Comparison of ENCODE assay signal across 14 mouse cellular contexts in the genomic region with DNA sequence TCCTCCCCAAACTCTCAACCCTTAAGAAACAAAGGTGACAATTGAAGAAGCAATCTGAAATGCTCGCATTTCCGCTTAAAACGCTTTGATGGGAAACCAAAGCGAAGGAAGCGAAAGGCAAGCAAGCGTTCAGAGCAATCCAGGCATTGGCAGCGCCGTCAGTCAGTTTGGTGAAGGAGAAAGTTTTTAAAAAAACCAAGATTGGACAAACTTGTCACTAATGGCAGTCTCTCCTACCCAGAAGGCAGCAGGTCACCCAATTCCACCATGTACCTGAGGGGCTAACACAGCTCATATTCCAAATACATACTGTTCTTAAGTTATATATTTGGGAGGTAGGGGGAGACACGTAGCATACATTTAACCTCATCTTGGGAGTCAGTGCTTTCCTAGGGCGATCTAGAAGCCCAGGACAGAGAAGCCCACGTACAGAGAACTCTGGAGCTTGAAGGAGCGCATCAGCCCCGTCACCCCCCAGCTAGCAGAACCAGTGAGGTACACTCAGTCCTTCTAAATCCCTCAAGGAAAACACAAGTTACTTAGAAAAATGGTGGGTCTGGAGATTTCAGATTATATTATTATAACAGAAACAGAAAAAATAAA. TPM values are rescaled to one million over a fixed set of nuclear protein-coding genes. Genes with fewer than 3 reads are reported as not detected.
A peak's percentile ranks its signal among the peaks of the same experiment; 100 is the strongest.
DNase-seq lines count a peak whose midpoint lies in the region; ATAC-seq and TF ChIP-seq lines count a peak whose summit lies in the region.
"Had no signal": no experiment of that assay in that cellular context is flagged by ENCODE, and none has a peak within 500 bp of the region (broad histone marks: within the 10 kb centered on the region; RNA-seq: fewer than 3 reads in every experiment).

No protein-coding gene starts in this region.

- H3K9ac ChIP-seq in heart, embryonic 13.5 days, result peak overlapping the region; percentile 82
- H3K9ac ChIP-seq in lung, embryonic 16.5 days (ENCODE audit: low read length), result no peak overlapping the region
- peak overlapping the region; percentile 73; the same call in 1 of the 2 replicates for H3K9ac ChIP-seq in forebrain, embryonic 14.5 days (ENCODE audit: low read length)
- 0 out of 2 replicates have a peak overlapping the region, but pooled peaks have one; percentile 2 for H3K9ac ChIP-seq in midbrain, postnatal 0 days (replicated peaks; ENCODE audit: low read length, poor library complexity, severe bottlenecking)

- WGBS in heart, embryonic 13.5 days, result 67% methylated on average over 13 of the region's 13 CpGs
- WGBS in lung, embryonic 16.5 days, result 69% methylated on average over 13 of the region's 13 CpGs
- WGBS in forebrain, embryonic 14.5 days, result 71% methylated on average over 13 of the region's 13 CpGs
- WGBS in midbrain, postnatal 0 days, result 69% methylated on average over 13 of the region's 13 CpGs

- ATAC-seq in heart, embryonic 13.5 days (ENCODE audit: extremely low read depth, insufficient number of reproducible peaks, low FRiP score, low TSS enrichment), result no peak
- no peak for ATAC-seq in lung, embryonic 16.5 days (ENCODE audit: low read depth)
- no peak for ATAC-seq in forebrain, embryonic 14.5 days
- ATAC-seq in midbrain, postnatal 0 days (ENCODE audit: low FRiP score), result no peak

- H3K36me3 ChIP-seq in heart, embryonic 13.5 days, result peaks cover 49% of the 10 kb centered on the region
- H3K36me3 ChIP-seq in lung, embryonic 16.5 days (ENCODE audit: control insufficient read depth, insufficient read depth, low read length), result peaks cover 36% of the 10 kb centered on the region
- peaks cover 45% of the 10 kb centered on the region for H3K36me3 ChIP-seq in forebrain, embryonic 14.5 days (ENCODE audit: control insufficient read depth, insufficient read depth, low read length)
- peaks cover 16% of the 10 kb centered on the region for H3K36me3 ChIP-seq in midbrain, postnatal 0 days (ENCODE audit: insufficient read depth, low read length)

- peak overlapping the region; percentile 65 for H3K4me2 ChIP-seq in heart, embryonic 13.5 days
- H3K4me2 ChIP-seq in lung, embryonic 16.5 days (ENCODE audit: low read depth, low read length), result peak overlapping the region; percentile 63
- peak overlapping the region; percentile 59; the same call in 1 of the 2 replicates for H3K4me2 ChIP-seq in forebrain, embryonic 14.5 days (ENCODE audit: low read length)
- H3K4me2 ChIP-seq in midbrain, postnatal 0 days (ENCODE audit: low read depth, low read length, poor library complexity, severe bottlenecking), result no peak overlapping the region

- peaks cover 34% of the 10 kb centered on the region for H3K4me1 ChIP-seq in heart, embryonic 13.5 days
- H3K4me1 ChIP-seq in lung, embryonic 16.5 days (replicated peaks; ENCODE audit: control insufficient read depth, insufficient read depth, low read length), result peaks cover 18% of the 10 kb centered on the region
- H3K4me1 ChIP-seq in forebrain, embryonic 14.5 days (ENCODE audit: control insufficient read depth, insufficient read depth, low read length), result peaks cover 14% of the 10 kb centered on the region
- H3K4me1 ChIP-seq in midbrain, postnatal 0 days (ENCODE audit: insufficient read depth, low read length), result peaks cover 11% of the 10 kb centered on the region

- no peak overlapping the region for H3K27ac ChIP-seq in heart, embryonic 13.5 days (replicated peaks)
- H3K27ac ChIP-seq in lung, embryonic 16.5 days (ENCODE audit: low read length), result no peak overlapping the region
- no peak overlapping the region for H3K27ac ChIP-seq in forebrain, embryonic 14.5 days (ENCODE audit: low read depth, low read length)
- no peak overlapping the region for H3K27ac ChIP-seq in midbrain, postnatal 0 days (ENCODE audit: low read depth, low read length)

- no peak for DNase-seq in heart, postnatal 25 days (ENCODE audit: low spot score)
- no peak for DNase-seq in lung, postnatal 10 days
- DNase-seq in forebrain, embryonic 14.5 days (ENCODE audit: low spot score), result no peak
- DNase-seq in midbrain, postnatal 0 days (ENCODE audit: low spot score), result no peak
- DNase-seq in ovary, postnatal 36 days (ENCODE audit: low spot score), result no peak
- no peak for DNase-seq in Muller cell, postnatal 12 days (ENCODE audit: inconsistent ontology term)
- DNase-seq: cerebellum, adult 8-10 months; layer of hippocampus, adult 9-11 months; retina, postnatal 1 day had no signal

- H3K4me3 ChIP-seq in heart, embryonic 13.5 days, result peak overlapping the region; percentile 55; the same call in 1 of the 2 replicates
- no peak overlapping the region for H3K4me3 ChIP-seq in lung, embryonic 16.5 days (ENCODE audit: low read length)
- H3K4me3 ChIP-seq in forebrain, embryonic 14.5 days (ENCODE audit: low read depth, low read length), result no peak overlapping the region
- no peak overlapping the region for H3K4me3 ChIP-seq in midbrain, postnatal 0 days (ENCODE audit: low read depth, low read length)

- peak; percentile 17; the same call in 1 of the 2 replicates for TF ChIP-seq CTCF in midbrain, postnatal 0 days (IDR thresholded peaks at IDR 0.05)

- no peaks in the 10 kb centered on the region for H3K9me3 ChIP-seq in heart, embryonic 13.5 days
- H3K9me3 ChIP-seq in lung, embryonic 16.5 days (ENCODE audit: control insufficient read depth, low read length), result no peaks in the 10 kb centered on the region
- H3K9me3 ChIP-seq in forebrain, embryonic 14.5 days (replicated peaks; ENCODE audit: control insufficient read depth, low read length), result no peaks in the 10 kb centered on the region
- H3K9me3 ChIP-seq in midbrain, postnatal 0 days (ENCODE audit: low read length), result 0 out of 2 replicates have a peak, but pooled peaks cover 2% of the 10 kb centered on the region

- H3K27me3 ChIP-seq in heart, embryonic 13.5 days (replicated peaks), result no peaks in the 10 kb centered on the region
- no peaks in the 10 kb centered on the region for H3K27me3 ChIP-seq in lung, embryonic 16.5 days (ENCODE audit: control insufficient read depth, insufficient read depth, low read depth, low read length)
- H3K27me3 ChIP-seq in forebrain, embryonic 14.5 days (replicated peaks; ENCODE audit: control insufficient read depth, insufficient read depth, low read length), result no peaks in the 10 kb centered on the region
- no peaks in the 10 kb centered on the region for H3K27me3 ChIP-seq in midbrain, postnatal 0 days (ENCODE audit: insufficient read depth, low read length)

- intact Hi-C loops in heart, postnatal 25 days (cut with DNase I), result loop anchor here (5.0 kb wide), 1 partner anchor 268 kb away; a partner anchor contains a TSS

RNA-seq across cellular contexts. Expression of a gene that starts 2.3 kb away (rescaled TPM):
- polyA plus RNA-seq in heart, embryonic 13.5 days (2015; fragmentation: Nextera tagmentation; extraction: Ambion mirVana), result 102 and 106 TPM in 2 replicates
- 10 to 100 TPM; 14.5 to 14.6 TPM for total RNA-seq in heart, postnatal 25 days (2021)
- polyA plus RNA-seq in lung, embryonic 16.5 days (2015; fragmentation: Nextera tagmentation; extraction: Ambion mirVana), result 184 and 186 TPM in 2 replicates
- 64.5 and 76.3 TPM in 2 replicates for polyA plus RNA-seq in forebrain, embryonic 14.5 days (2014; fragmentation: Nextera tagmentation; extraction: Ambion mirVana)
- 88.0 and 96.8 TPM in 2 replicates for total RNA-seq in midbrain, postnatal 0 days (2014; rRNA removed)
- polyA plus RNA-seq in midbrain, postnatal 0 days (2015; fragmentation: Nextera tagmentation; extraction: Ambion mirVana), result 42.3 and 45.9 TPM in 2 replicates

RNA-seq across cellular contexts. Expression of a gene that starts 2.3 kb away (rescaled TPM):
- 0.03 and 0.04 TPM in 2 replicates for polyA plus RNA-seq in heart, embryonic 13.5 days (2015; fragmentation: Nextera tagmentation; extraction: Ambion mirVana)
- total RNA-seq in heart, postnatal 25 days (2021), result not detected
- 0.04 TPM in 1 of 2 replicates, not detected in the other for polyA plus RNA-seq in lung, embryonic 16.5 days (2015; fragmentation: Nextera tagmentation; extraction: Ambion mirVana)
- not detected in 2 replicates for polyA plus RNA-seq in forebrain, embryonic 14.5 days (2014; fragmentation: Nextera tagmentation; extraction: Ambion mirVana)
- 1.2 TPM in 2 replicates for total RNA-seq in midbrain, postnatal 0 days (2014; rRNA removed)
- polyA plus RNA-seq in midbrain, postnatal 0 days (2015; fragmentation: Nextera tagmentation; extraction: Ambion mirVana), result 0.21 and 0.29 TPM in 2 replicates
- total RNA-seq: CH12.LX; megakaryocyte-erythroid progenitor cell, adult 5-6 weeks had no signal
- polyA plus RNA-seq: heart, embryonic 16.5 days had no signal

RNA-seq across cellular contexts. Expression of a gene that starts 48.4 kb away (rescaled TPM):
- 0.33 and 0.50 TPM in 2 replicates for polyA plus RNA-seq in heart, embryonic 13.5 days (2015; fragmentation: Nextera tagmentation; extraction: Ambion mirVana)
- total RNA-seq in heart, postnatal 25 days (2021), result under 1 TPM; 0.28 to 0.42 TPM
- 1.0 and 1.7 TPM in 2 replicates for polyA plus RNA-seq in lung, embryonic 16.5 days (2015; fragmentation: Nextera tagmentation; extraction: Ambion mirVana)
- 1.3 and 1.7 TPM in 2 replicates for polyA plus RNA-seq in forebrain, embryonic 14.5 days (2014; fragmentation: Nextera tagmentation; extraction: Ambion mirVana)
- not detected in 2 replicates for total RNA-seq in midbrain, postnatal 0 days (2014; rRNA removed)
- polyA plus RNA-seq in midbrain, postnatal 0 days (2015; fragmentation: Nextera tagmentation; extraction: Ambion mirVana), result 0.56 and 1.2 TPM in 2 replicates
